Mouse (Mus musculus) olfactory bulb, adult 2 months (tissue): Measurements from ENCODE around the gene Gm30191. TPM values are rescaled to one million over a fixed set of nuclear protein-coding genes. Genes with fewer than 3 reads are reported as not detected.
A peak's percentile ranks its signal among the peaks of the same experiment; 100 is the strongest.

Source experiments
- H3K27ac ChIP-seq: fragments of 200-500 bp; 2 replicates; pipeline ENCODE4 v1.5.1; 2012; ENCODE audit warnings: low read depth, low read length; ENCODE audit not compliant: insufficient read depth
- H3K4me1 ChIP-seq: fragments of 200-500 bp; 2 replicates; pipeline ENCODE4 v1.6.1; 2012; ENCODE audit warnings: low read length; ENCODE audit not compliant: control insufficient read depth, insufficient read depth
- H3K4me3 ChIP-seq: fragments of 200-500 bp; 2 replicates; pipeline ENCODE4 v1.5.1; 2012; ENCODE audit warnings: mild to moderate bottlenecking, low read depth, low read length, moderate library complexity; ENCODE audit not compliant: insufficient read depth
- CTCF ChIP-seq: fragments of 200-500 bp; IDR thresholded peaks from 2 replicates; pipeline ENCODE4 v1.5.1; 2012; ENCODE audit warnings: low read depth, mild to moderate bottlenecking, low read length, moderate library complexity; ENCODE audit not compliant: insufficient read depth
- POLR2A ChIP-seq: fragments of 200-500 bp; IDR thresholded peaks from 2 replicates; pipeline ENCODE4 v1.6.1; 2012; ENCODE audit warnings: mild to moderate bottlenecking, low read depth, low read length, moderate library complexity; ENCODE audit not compliant: insufficient read depth
- WGBS: fragments of 180-500 bp; shearing (Covaris S2); methylation state at CpG from one replicate; pipeline ENCODE4 v1.1.7; 2018; 5-methylcytosine and 5-hydroxymethylcytosine counted together
- polyA plus RNA-seq: library from polyadenylated mRNA; stranded (reverse); fragments of >200 nt; gene quantifications from 2 replicates; pipeline ENCODE4 v1.2.4, GENCODE M21; 2012; ENCODE audit warnings: low replicate concordance; ENCODE audit not compliant: missing spikeins, insufficient read depth, insufficient read length

The Gm30191 gene
- polyA plus RNA-seq, 1 experiment, result not detected

DNA sequence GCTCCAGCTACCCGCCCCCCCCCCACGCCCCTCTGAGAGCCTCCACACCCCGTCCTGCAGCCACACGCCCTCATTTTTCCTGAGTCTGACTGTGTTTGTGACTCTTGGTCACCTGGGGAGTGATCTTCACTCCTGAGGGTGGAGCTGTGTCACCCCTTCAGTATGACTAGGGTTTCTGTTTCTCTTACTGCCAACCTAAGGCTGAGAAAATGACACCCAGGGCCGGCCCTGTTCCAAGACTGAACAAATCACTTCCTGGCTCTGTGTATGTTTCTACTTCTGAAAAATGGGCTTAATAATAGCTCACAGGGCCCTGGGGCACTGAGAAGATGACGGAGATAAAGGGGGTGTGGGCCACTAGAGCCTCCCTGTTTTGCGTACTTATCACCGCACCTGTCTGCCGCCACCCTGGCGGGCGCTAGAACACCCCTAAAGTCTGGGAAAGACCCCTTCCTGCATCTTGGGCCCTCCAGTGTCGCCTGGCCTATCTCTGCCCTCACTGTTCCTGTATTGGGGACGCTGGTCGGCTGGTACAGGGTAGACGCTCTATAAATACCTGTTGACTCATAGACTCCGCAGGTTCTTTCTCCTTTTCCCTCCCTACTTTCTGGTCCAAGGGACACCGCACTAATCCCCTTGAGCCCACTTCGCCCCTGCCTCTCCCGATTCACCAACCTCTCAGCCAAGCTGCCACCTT, 9.0 kb upstream of the Gm30191 start:
- H3K4me3 ChIP-seq, result no peak overlapping the region
- TF ChIP-seq POLR2A, result no peak
- no peak for TF ChIP-seq CTCF
- WGBS, result 49% methylated on average over 19 of the region's 19 CpGs

DNA sequence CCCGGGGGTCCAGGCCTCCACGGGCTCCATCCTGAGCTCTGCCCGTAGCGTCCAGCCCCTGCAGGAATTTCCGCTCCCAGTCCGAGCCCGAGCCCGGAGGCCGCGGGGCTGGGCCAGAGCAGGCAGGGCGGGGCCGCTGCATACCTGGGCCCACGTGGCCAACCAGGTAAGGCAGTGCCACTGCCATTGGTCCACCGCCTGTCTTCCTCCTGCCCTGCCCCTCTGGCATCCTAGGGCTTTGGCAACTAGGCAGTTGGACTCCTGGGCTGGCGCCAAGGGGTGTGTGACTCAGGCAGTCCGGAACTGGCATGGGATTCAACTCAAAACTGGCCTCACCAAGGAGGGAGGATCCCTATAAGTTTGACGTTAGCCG, 8.5 kb upstream of the Gm30191 start, which contains the start of gene Cnksr1:
TSS of gene Cnksr1 (minus strand) at position 121 of the 373 bp plus-strand sequence.
- 4% methylated on average over 18 of the region's 18 CpGs for WGBS
- peaks cover 9% of the 10 kb centered on the region; the same call in 1 of the 2 replicates for H3K4me1 ChIP-seq
- no peak within 1 kb of the TSS for H3K4me3 ChIP-seq
- no peak for TF ChIP-seq CTCF
- no peak for TF ChIP-seq POLR2A
- no peak within 1 kb of the TSS for H3K27ac ChIP-seq

More for the DNA sequence above, 9.0 kb upstream of the Gm30191 start:
- Histone ChIP-seq H3K27ac (no peak overlapping the region), H3K4me1 (peaks cover 9% of the 10 kb centered on the region; the same call in 1 of the 2 replicates)

DNA sequence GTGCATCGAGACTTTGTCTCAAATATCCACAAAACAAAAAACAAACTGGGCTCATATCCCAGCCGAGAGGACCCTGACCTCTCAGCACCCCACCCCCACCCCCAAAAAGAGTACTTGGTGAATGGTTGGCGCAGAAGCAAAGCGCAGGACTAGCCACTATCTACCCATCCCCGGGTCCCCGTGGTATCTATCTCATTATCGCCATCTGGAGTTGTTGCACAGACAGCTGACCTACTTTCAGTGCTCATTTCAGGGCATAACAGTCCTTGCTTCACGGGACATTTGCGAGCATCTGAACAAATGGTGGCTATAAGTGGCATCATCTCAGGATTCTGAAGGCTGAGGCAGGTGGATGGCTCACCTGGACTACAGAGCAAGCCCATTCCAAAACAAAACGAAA, 8.0 kb upstream of the Gm30191 start:
- TF ChIP-seq POLR2A (no peak), CTCF (no peak)
- WGBS, result 10% methylated on average over 10 of the region's 10 CpGs
- peaks cover 13% of the 10 kb centered on the region; the same call in 1 of the 2 replicates for H3K4me1 ChIP-seq
- H3K4me3 ChIP-seq, result no peak overlapping the region
- no peak overlapping the region for H3K27ac ChIP-seq

DNA sequence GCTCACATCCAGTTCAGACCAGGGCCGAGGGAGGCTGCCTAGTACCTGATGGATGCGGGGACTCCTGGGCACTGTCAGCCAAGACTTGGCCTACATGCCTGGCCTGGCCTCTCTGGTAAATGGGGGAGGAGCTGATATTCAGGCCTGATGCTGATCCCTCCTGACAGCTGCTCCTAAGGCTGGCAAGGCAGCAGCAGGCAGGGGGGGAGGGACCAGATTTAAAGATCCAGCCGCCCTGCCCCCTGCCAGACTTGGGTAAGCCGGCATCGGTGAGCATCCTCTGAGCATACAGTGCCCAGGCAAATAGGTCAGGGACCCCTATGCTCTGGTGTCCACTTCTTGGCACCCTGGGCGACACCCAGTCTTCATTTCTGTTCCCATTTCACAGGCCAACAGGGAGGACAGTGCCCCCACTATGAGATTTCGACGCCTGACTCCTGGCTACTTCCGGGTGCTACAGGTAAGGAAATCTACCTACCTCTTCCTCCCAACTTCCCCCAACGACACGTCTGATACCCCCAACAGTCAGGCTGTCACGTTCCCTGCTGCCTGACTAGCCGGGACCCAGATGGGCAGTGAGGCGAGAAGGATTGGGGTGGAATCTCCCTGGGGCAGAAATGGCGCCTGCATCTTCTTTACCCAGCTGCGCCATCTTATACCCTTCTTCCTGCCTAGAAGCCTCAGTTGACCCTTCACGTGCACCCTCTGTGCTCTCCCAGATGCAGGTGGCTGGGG, 3.1 kb upstream of the Gm30191 start, which contains the start of gene E130218I03Rik:
TSS of gene E130218I03Rik (plus strand) at position 147 of the 735 bp plus-strand sequence.
- 0 out of 2 replicates have a peak within 1 kb of the TSS, but pooled peaks have one; percentile 82 for H3K4me3 ChIP-seq
- 93% methylated on average over 17 of the region's 17 CpGs for WGBS

DNA sequence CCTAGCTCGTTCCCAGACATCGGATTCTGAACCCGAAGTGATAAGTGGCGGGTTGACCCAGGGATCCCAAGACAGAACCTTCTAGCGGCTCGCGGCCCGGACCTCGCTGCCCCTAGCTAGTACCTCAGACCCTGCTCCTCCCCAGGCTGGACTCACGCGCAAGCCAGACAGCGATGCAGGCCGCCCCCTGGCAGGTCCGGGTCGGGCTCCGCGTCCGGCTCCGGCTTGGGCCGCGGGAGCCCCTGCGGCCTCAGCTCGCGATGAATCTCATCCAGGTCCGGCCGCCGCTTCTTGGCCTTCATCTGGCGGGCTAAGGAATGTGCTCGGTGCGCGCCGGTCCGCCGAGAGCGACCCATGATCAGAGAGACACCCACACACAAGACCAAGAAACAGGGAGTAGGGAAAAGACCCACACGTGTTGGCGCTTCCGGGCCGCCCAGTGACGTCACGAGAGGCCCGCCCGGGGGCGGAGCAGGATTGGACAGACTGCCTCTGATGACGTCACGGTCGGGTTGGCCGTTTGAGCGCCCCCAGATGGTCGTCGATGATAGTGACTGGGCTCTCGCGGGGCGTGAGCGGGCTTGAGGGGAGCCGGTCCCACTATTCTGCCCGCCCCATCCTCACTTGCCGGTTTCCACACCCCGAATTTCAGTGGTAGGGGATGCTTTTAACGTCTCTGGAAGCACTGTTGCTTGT, 1.4 kb upstream of the Gm30191 start, which contains the start of gene Zfp593:
TSS of gene Zfp593 (minus strand) at position 445 of the 696 bp plus-strand sequence.
- Histone ChIP-seq H3K4me1 (peaks cover 25% of the 10 kb centered on the region), H3K27ac (no peak within 1 kb of the TSS), H3K4me3 (peak within 1 kb of the TSS; percentile 82)
- no peak; the same call in 1 of the 2 replicates for TF ChIP-seq POLR2A
- peak; percentile 82 for TF ChIP-seq CTCF
- under 1% methylated on average over 60 of the region's 60 CpGs for WGBS

More for the DNA sequence above, 3.1 kb upstream of the Gm30191 start, which contains the start of gene E130218I03Rik:
- no peak for TF ChIP-seq CTCF
- no peak for TF ChIP-seq POLR2A
- no peak within 1 kb of the TSS for H3K27ac ChIP-seq
- peaks cover 15% of the 10 kb centered on the region for H3K4me1 ChIP-seq

DNA sequence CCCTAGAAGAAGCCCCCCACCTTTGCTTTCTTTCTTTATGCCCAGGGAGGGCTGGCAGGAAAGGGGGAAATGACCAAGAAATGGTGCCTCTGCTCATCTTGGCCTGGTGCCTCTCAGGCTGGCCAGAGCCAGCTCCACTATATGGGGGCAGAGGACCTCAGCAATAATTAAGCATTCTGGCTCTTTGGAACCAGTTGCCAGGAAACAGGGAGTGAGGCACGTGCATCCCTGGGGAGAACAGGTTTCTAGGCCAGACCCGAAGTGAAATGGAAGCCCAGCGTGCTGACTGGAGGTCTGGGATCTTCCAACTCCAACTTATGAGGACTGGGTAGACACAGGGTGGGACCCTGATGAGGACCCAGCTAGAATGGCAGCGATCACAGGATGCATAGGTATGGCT, 479 bp upstream of the Gm30191 start:
- WGBS, result 49% methylated on average over 4 of the region's 4 CpGs

DNA sequence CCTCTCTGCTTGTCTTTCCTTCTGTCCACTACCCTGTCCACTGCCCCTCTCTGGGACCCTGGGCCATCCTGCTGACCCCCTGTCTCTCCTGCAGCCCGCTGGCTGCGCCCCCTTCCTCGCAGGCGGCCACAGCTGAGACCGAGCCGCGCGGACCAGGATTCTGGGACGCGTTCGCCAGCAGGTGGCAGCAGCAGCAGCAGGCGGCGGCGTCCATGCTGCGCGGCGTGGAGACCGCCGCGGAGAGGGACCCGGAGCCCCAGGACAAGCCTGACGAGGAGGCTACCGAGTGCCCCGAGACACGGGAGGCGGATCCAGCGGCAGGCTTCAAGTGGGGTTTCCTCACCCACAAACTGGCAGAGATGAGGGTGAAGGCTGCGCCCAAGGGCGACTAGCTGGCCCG, 2.9 kb downstream of the Gm30191 start:
- Histone ChIP-seq H3K27ac (no peak overlapping the region), H3K4me3 (peak overlapping the region; percentile 41), H3K4me1 (peaks cover 27% of the 10 kb centered on the region)
- peak; percentile 88 for TF ChIP-seq CTCF
- no peak for TF ChIP-seq POLR2A
- WGBS, result 1% methylated on average over 30 of the region's 30 CpGs

More for the DNA sequence above, 479 bp upstream of the Gm30191 start:
- H3K4me1 ChIP-seq, result peaks cover 30% of the 10 kb centered on the region
- no peak overlapping the region for H3K27ac ChIP-seq
- TF ChIP-seq POLR2A (no peak), CTCF (no peak)
- no peak overlapping the region for H3K4me3 ChIP-seq

DNA sequence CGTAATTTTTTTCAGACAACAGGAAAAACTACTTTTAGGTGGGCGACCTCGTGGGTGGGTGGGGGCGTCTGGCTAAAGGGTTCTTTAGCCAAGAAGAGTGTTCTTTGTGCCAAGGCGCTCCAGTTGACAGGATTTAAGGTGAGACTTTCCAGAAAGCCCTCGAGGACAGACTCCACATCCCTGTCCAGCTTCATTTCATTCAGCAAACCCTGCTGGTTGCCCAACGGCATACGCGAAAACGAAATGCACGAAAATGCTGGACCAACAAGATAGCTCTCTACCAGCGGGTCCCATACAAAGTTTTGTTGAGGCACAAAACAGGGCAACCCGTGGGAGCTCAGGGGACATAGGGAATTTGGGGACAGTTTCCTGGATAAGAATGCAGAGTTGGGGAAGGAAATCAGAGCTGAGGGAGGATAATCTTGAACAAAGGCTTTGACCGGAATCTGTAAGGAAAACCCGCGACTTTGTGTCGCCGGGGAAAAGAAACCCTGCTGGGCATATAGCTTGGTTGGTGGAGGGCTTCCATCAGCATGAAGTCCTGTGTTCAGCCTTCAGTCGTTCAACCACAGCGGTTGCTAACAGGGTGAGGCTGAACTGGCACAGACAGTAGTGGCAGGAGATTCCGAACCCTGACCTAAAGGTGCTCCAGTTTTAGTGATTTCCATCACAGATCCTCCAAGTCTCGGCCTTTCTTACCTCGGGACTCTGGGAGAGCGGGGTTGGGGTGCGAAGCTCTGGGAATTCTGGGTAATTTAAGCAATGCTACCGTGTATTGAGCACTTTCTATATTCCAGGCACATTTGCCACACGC, 3.6 kb downstream of the Gm30191 start:
- 6% methylated on average over 27 of the region's 27 CpGs for WGBS
- peaks cover 23% of the 10 kb centered on the region for H3K4me1 ChIP-seq
- peak overlapping the region; percentile 54 for H3K4me3 ChIP-seq
- TF ChIP-seq POLR2A, result no peak
- no peak for TF ChIP-seq CTCF
- H3K27ac ChIP-seq, result no peak overlapping the region
